Mouse (Mus musculus) forebrain, embryonic 14.5 days (tissue): ENCODE data around the gene Zc3h18. TPM values are rescaled to one million over a fixed set of nuclear protein-coding genes. Genes with fewer than 3 reads are reported as not detected.

Source experiments
- ATAC-seq: fragments of 200-750 bp; cut with Nextera tagmentation; 2 replicates; pipeline ENCODE4 v1.8.0; 2017; ENCODE audit warnings: mild to moderate bottlenecking, moderate library complexity
- DNase-seq: peaks from one replicate; pipeline ENCODE4 v3.0.0-alpha.2; 2015; ENCODE audit warnings: low spot score
- H3K27ac ChIP-seq: fragments of 300-500 bp; sonication (generic); 2 replicates; pipeline ENCODE4 v1.5.1; 2014; ENCODE audit warnings: low read depth, mild to moderate bottlenecking, control low read depth, low read length, moderate library complexity
- H3K27me3 ChIP-seq: fragments of 300-500 bp; sonication (generic); replicated peaks from 2 replicates; pipeline ENCODE4 v1.6.1; 2014; ENCODE audit warnings: low read length, control low read depth, mixed read lengths; ENCODE audit not compliant: control insufficient read depth, insufficient read depth
- H3K36me3 ChIP-seq: fragments of 300-500 bp; sonication (generic); 2 replicates; pipeline ENCODE4 v1.6.1; 2014; ENCODE audit warnings: low read length, control low read depth; ENCODE audit not compliant: control insufficient read depth, insufficient read depth
- H3K4me1 ChIP-seq: fragments of 300-500 bp; sonication (generic); 2 replicates; pipeline ENCODE4 v1.6.1; 2014; ENCODE audit warnings: antibody characterized with exemption, low read length, control low read depth; ENCODE audit not compliant: control insufficient read depth, insufficient read depth
- H3K4me2 ChIP-seq: fragments of 300-500 bp; sonication (generic); 2 replicates; pipeline ENCODE4 v1.6.1; 2014; ENCODE audit warnings: mild to moderate bottlenecking, control low read depth, low read length
- H3K4me3 ChIP-seq: fragments of 300-500 bp; sonication (generic); 2 replicates; pipeline ENCODE4 v1.5.1; 2014; ENCODE audit warnings: low read depth, low read length, control low read depth
- H3K9ac ChIP-seq: fragments of 300-500 bp; sonication (generic); 2 replicates; pipeline ENCODE4 v1.6.1; 2014; ENCODE audit warnings: mild to moderate bottlenecking, low read length, control low read depth, moderate library complexity
- H3K9me3 ChIP-seq: fragments of 300-500 bp; sonication (generic); replicated peaks from 2 replicates; pipeline ENCODE4 v1.6.1; 2016; ENCODE audit warnings: low read length, control low read depth, mixed read lengths; ENCODE audit not compliant: control insufficient read depth
- WGBS: fragments of 180-500 bp; shearing (Covaris S2); extraction: QIAGEN DNeasy Blood & Tissue Kit; methylation state at CpG from one replicate; pipeline ENCODE4 v1.1.7; 2014; 5-methylcytosine and 5-hydroxymethylcytosine counted together
- polyA plus RNA-seq: library from polyadenylated mRNA; unstranded; fragments of >200 nt; fragmentation: Nextera tagmentation; extraction: Ambion mirVana; gene quantifications from 2 replicates; pipeline ENCODE4 v1.2.1, GENCODE M21; 2014

Gene Zc3h18
- polyA plus RNA-seq, 1 experiment from 2014 or later = 24.8 TPM

- Histone ChIP-seq H3K4me2 (no peak overlapping the region), H3K27me3 (peaks cover 38% of the 10 kb centered on the region), H3K4me1 (peaks cover 6% of the 10 kb centered on the region; the same call in 1 of the 2 replicates), H3K27ac (no peak overlapping the region), H3K4me3 (no peak overlapping the region), H3K36me3 (peaks cover 15% of the 10 kb centered on the region), H3K9ac (no peak overlapping the region), H3K9me3 (no peaks in the 10 kb centered on the region)
- ATAC-seq = no peak
- DNase-seq = no peak
- 58% methylated on average over 11 of the region's 11 CpGs for WGBS
These were observed 85.2 kb downstream of the Zc3h18 start for GRCm38 (mm10) chr8:122461473-122462148.

- H3K36me3 ChIP-seq = peaks cover 21% of the 10 kb centered on the region
- no peak overlapping the region for H3K4me2 ChIP-seq
- H3K27ac ChIP-seq = no peak overlapping the region
- H3K4me1 ChIP-seq = peaks cover 6% of the 10 kb centered on the region; the same call in 1 of the 2 replicates
- no peak overlapping the region for H3K4me3 ChIP-seq
- ATAC-seq = no peak
- no peaks in the 10 kb centered on the region for H3K9me3 ChIP-seq
- DNase-seq = no peak
- H3K27me3 ChIP-seq = peaks cover 38% of the 10 kb centered on the region
- 74% methylated on average over 8 of the region's 8 CpGs for WGBS
- no peak overlapping the region for H3K9ac ChIP-seq
These were observed 86.1 kb downstream of the Zc3h18 start for GRCm38 (mm10) chr8:122462510-122462909.

GRCm38 (mm10) chr8:122463651-122464640 is 87.5 kb downstream of the Zc3h18 start:
- peaks cover 6% of the 10 kb centered on the region; the same call in 1 of the 2 replicates for H3K4me1 ChIP-seq
- peaks cover 38% of the 10 kb centered on the region for H3K27me3 ChIP-seq
- H3K27ac ChIP-seq = no peak overlapping the region
- H3K4me2 ChIP-seq = no peak overlapping the region
- H3K9me3 ChIP-seq = no peaks in the 10 kb centered on the region
- no peak overlapping the region for H3K4me3 ChIP-seq
- 74% methylated on average over 12 of the region's 12 CpGs for WGBS
- no peak for ATAC-seq
- H3K9ac ChIP-seq = no peak overlapping the region
- H3K36me3 ChIP-seq = peaks cover 30% of the 10 kb centered on the region
- DNase-seq = no peak

- H3K9ac ChIP-seq = no peak overlapping the region
- H3K9me3 ChIP-seq = no peaks in the 10 kb centered on the region
- H3K4me3 ChIP-seq = no peak overlapping the region
- 79% methylated on average over 7 of the region's 7 CpGs for WGBS
- no peak for DNase-seq
- no peak overlapping the region for H3K4me2 ChIP-seq
- ATAC-seq = no peak
- peaks cover 34% of the 10 kb centered on the region for H3K36me3 ChIP-seq
- peaks cover 6% of the 10 kb centered on the region; the same call in 1 of the 2 replicates for H3K4me1 ChIP-seq
- H3K27ac ChIP-seq = no peak overlapping the region
- peaks cover 30% of the 10 kb centered on the region for H3K27me3 ChIP-seq
These were observed 88.6 kb downstream of the Zc3h18 start for GRCm38 (mm10) chr8:122464985-122465384.

Other genes with a start within 250 kb of the Zc3h18 start
- 0.41 and 0.47 TPM in 2 replicates for gene Zfpm1, start 94.5 kb upstream of the Zc3h18 start, polyA plus RNA-seq
- not detected in 2 replicates for gene Trhr2, start 15.9 kb upstream of the Zc3h18 start, polyA plus RNA-seq
- not detected in 2 replicates for gene Il17c, start 45.4 kb downstream of the Zc3h18 start, polyA plus RNA-seq
- gene Cyba, start 56.3 kb downstream of the Zc3h18 start, polyA plus RNA-seq = 33.5 and 39.3 TPM in 2 replicates
- gene Mvd, start 66.8 kb downstream of the Zc3h18 start, polyA plus RNA-seq = 41.8 and 51.9 TPM in 2 replicates
- not detected in 2 replicates for gene Snai3, start 84.1 kb downstream of the Zc3h18 start, polyA plus RNA-seq
- 28.8 and 32.2 TPM in 2 replicates for gene Rnf166, start 99.5 kb downstream of the Zc3h18 start, polyA plus RNA-seq
- gene Ctu2, start 99.5 kb downstream of the Zc3h18 start, polyA plus RNA-seq = 81.3 and 88.4 TPM in 2 replicates
- gene Piezo1, start 174.7 kb downstream of the Zc3h18 start, polyA plus RNA-seq = 1.2 and 1.6 TPM in 2 replicates
- gene Cdt1, start 191.4 kb downstream of the Zc3h18 start, polyA plus RNA-seq = 12.8 and 13.4 TPM in 2 replicates
- gene Aprt, start 200.3 kb downstream of the Zc3h18 start, polyA plus RNA-seq = 200 and 247 TPM in 2 replicates
- 3.5 and 4.3 TPM in 2 replicates for gene Galns, start 234.9 kb downstream of the Zc3h18 start, polyA plus RNA-seq
- 111 and 150 TPM in 2 replicates for gene Trappc2l, start 235.0 kb downstream of the Zc3h18 start, polyA plus RNA-seq
- gene Pabpn1l, start 246.1 kb downstream of the Zc3h18 start, polyA plus RNA-seq = not detected in 2 replicates